Mouse (Mus musculus): ENCODE data around the gene Nacc2.

GRCm38 (mm10) chr2:26156191-26156977 is 33.4 kb upstream of the Nacc2 start:
- no peak for TF ChIP-seq CTCF (IDR thresholded peaks at IDR 0.05; ENCODE audit: low read depth)
- TF ChIP-seq EP300 (optimal IDR thresholded peaks at IDR 0.05): no peak

Measured in stomach, postnatal 0 days (tissue).